Mouse (Mus musculus) cortical plate, adult 2 months (tissue): ENCODE measurements around the gene Rpl9-ps6.

Experiments used
- CTCF ChIP-seq: fragments of 200-500 bp; IDR thresholded peaks from 2 replicates; pipeline ENCODE4 v1.5.1; 2011; ENCODE audit warnings: mild to moderate bottlenecking, control low read depth, low read length; ENCODE audit not compliant: insufficient read depth; ENCODE audit errors: extremely low read depth
- POLR2A ChIP-seq: fragments of 200-500 bp; IDR thresholded peaks from 2 replicates; pipeline ENCODE4 v1.6.1; 2011; ENCODE audit warnings: mild to moderate bottlenecking, low read length, control low read depth; ENCODE audit not compliant: insufficient read depth; ENCODE audit errors: extremely low read depth

DNA sequence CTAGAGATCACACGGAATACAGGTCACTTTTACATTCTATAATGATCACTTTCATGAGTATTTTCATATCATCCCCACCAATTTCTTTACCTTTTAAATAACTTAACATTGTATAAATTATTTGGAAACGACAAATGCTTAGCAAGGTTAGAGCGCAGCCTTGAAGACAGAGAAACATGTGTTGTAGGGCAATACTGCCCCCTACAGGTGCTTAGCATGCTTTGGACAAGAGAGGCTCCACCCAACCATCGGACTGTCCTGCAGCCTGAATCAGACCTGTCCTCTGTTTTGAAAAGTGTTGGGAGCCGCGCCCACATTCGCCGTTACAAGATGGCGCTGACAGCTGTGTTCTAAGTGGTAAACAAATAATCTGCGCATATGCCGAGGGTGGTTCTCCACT, 24.8 kb downstream of the Rpl9-ps6 start:
- no peak for TF ChIP-seq CTCF
- no peak for TF ChIP-seq POLR2A
